In genomic region chr13:34609711-34610110, GRCm38 (mm10) we compare ENCODE assay signal across 21 mouse cellular contexts. TPM values are rescaled to one million over a fixed set of nuclear protein-coding genes. Genes with fewer than 3 reads are reported as not detected.
A peak's percentile ranks its signal among the peaks of the same experiment; 100 is the strongest.
DNase-seq lines count a peak whose midpoint lies in the region; ATAC-seq lines count a peak whose summit lies in the region.
"Had no signal": no experiment of that assay in that cellular context is flagged by ENCODE, and none has a peak within 500 bp of the region (broad histone marks: within the 10 kb centered on the region; RNA-seq: fewer than 3 reads in every experiment).

No protein-coding gene starts in this region.

- H3K27ac ChIP-seq in hindbrain, embryonic 10.5 days: no peak overlapping the region
- H3K27ac ChIP-seq in hindbrain, embryonic 14.5 days: no peak overlapping the region
- H3K27ac ChIP-seq: embryonic facial prominence, embryonic 12.5 days; forebrain, embryonic 12.5 days; hindbrain, embryonic 13.5 days had no signal

- H3K4me1 ChIP-seq in hindbrain, embryonic 10.5 days (replicated peaks): peaks cover 13% of the 10 kb centered on the region
- H3K4me1 ChIP-seq in hindbrain, embryonic 14.5 days (replicated peaks; ENCODE audit: control insufficient read depth, insufficient read depth, low read length): peaks cover 6% of the 10 kb centered on the region; the same call in 1 of the 2 replicates
- H3K4me1 ChIP-seq: embryonic facial prominence, embryonic 12.5 days had no signal

- 34% methylated on average over 1 of the region's 1 CpGs for WGBS in hindbrain, embryonic 10.5 days
- WGBS in hindbrain, embryonic 14.5 days: 14% methylated on average over 1 of the region's 1 CpGs

- no peaks in the 10 kb centered on the region for H3K9me3 ChIP-seq in hindbrain, embryonic 10.5 days
- H3K9me3 ChIP-seq in hindbrain, embryonic 14.5 days (ENCODE audit: control insufficient read depth, low read length): no peaks in the 10 kb centered on the region
- H3K9me3 ChIP-seq: embryonic facial prominence, embryonic 12.5 days; forebrain, embryonic 12.5 days; G1E; heart, embryonic 12.5 days; hindbrain, embryonic 13.5 days had no signal

- H3K9ac ChIP-seq in hindbrain, embryonic 14.5 days: no peak overlapping the region
- H3K9ac ChIP-seq: embryonic facial prominence, embryonic 12.5 days; forebrain, embryonic 12.5 days; forebrain, postnatal 0 days; heart, embryonic 12.5 days; hindbrain, embryonic 13.5 days had no signal

- intact Hi-C loops in heart, postnatal 36 days (cut with DNase I): no loop called here

- 0 out of 2 replicates have a peak, but pooled peaks cover 3% of the 10 kb centered on the region for H3K27me3 ChIP-seq in hindbrain, embryonic 10.5 days (ENCODE audit: insufficient read depth, poor library complexity, severe bottlenecking)
- no peaks in the 10 kb centered on the region for H3K27me3 ChIP-seq in hindbrain, embryonic 14.5 days (ENCODE audit: control insufficient read depth, insufficient read depth, low read length)
- H3K27me3 ChIP-seq: CH12.LX; embryonic facial prominence, embryonic 12.5 days; forebrain, embryonic 12.5 days; heart, embryonic 12.5 days; hindbrain, embryonic 13.5 days had no signal

- H3K4me3 ChIP-seq in hindbrain, embryonic 10.5 days: no peak overlapping the region
- no peak overlapping the region for H3K4me3 ChIP-seq in hindbrain, embryonic 14.5 days (replicated peaks; ENCODE audit: low read length)
- H3K4me3 ChIP-seq: embryonic facial prominence, embryonic 12.5 days; forebrain, embryonic 12.5 days; heart, embryonic 12.5 days; hindbrain, embryonic 13.5 days had no signal

- peak; percentile 20 for DNase-seq in hindbrain, embryonic 10.5 days (ENCODE audit: low spot score)
- DNase-seq in hindbrain, embryonic 14.5 days (ENCODE audit: low spot score): no peak
- DNase-seq in ES-CJ7 (ENCODE audit: low read depth, low spot score): peak; percentile 56
- DNase-seq in Muller cell, postnatal 12 days (ENCODE audit: inconsistent ontology term): peak; percentile 69
- DNase-seq in embryo, embryonic 11 days: peak; percentile 6
- DNase-seq in lung, postnatal 14 days: no peak
- DNase-seq in heart, postnatal 36 days: no peak
- DNase-seq: adrenal gland, postnatal 10 days; cerebellum, adult 11-12 months; cerebellum, adult 9-10 months; cerebellum, postnatal 25 days; forebrain, postnatal 0 days; gastrocnemius, postnatal 14 days; kidney, adult 2 months had no signal

- ATAC-seq in hindbrain, embryonic 14.5 days (ENCODE audit: low FRiP score): no peak
- ATAC-seq: forebrain, postnatal 0 days; intestine, embryonic 16.5 days had no signal

- no peaks in the 10 kb centered on the region for H3K36me3 ChIP-seq in hindbrain, embryonic 10.5 days
- no peaks in the 10 kb centered on the region for H3K36me3 ChIP-seq in hindbrain, embryonic 14.5 days (replicated peaks; ENCODE audit: control insufficient read depth, insufficient read depth)
- H3K36me3 ChIP-seq: embryonic facial prominence, embryonic 12.5 days; forebrain, embryonic 12.5 days; G1E; heart, embryonic 12.5 days; hindbrain, embryonic 13.5 days had no signal

- H3K4me2 ChIP-seq in hindbrain, embryonic 14.5 days (replicated peaks): no peak overlapping the region
- H3K4me2 ChIP-seq: embryonic facial prominence, embryonic 12.5 days; forebrain, embryonic 12.5 days; heart, embryonic 12.5 days; hindbrain, embryonic 13.5 days had no signal

RNA-seq across cellular contexts. Expression of gene Pxdc1, which starts 43.6 kb away (rescaled TPM):
- polyA plus RNA-seq in hindbrain, embryonic 10.5 days (2016; fragmentation: Nextera tagmentation; extraction: Ambion mirVana): 3.2 and 3.6 TPM in 2 replicates
- polyA plus RNA-seq in hindbrain, embryonic 14.5 days (2014; fragmentation: Nextera tagmentation; extraction: Ambion mirVana): 10.4 and 13.2 TPM in 2 replicates
- 10 to 100 TPM; 13.6 to 15.1 TPM for total RNA-seq in heart, postnatal 36 days (2021)
- total RNA-seq: CH12.LX had no signal
- polyA plus RNA-seq: G1E had no signal

Comparison
In these comparisons a context has a peak if more than half of its experiments do, and no peak if none do; other contexts are left out.
1. DNase-seq: peak in hindbrain, embryonic 10.5 days (single experiment), ES-CJ7 (single experiment), Muller cell, postnatal 12 days (single experiment) and embryo, embryonic 11 days (single experiment); none in hindbrain, embryonic 14.5 days (single experiment), lung, postnatal 14 days (single experiment) and heart, postnatal 36 days (0 of 2).